Mouse (Mus musculus): ENCODE data around the gene Nadk2. TPM values are rescaled to one million over a fixed set of nuclear protein-coding genes. Genes with fewer than 3 reads are reported as not detected.

Nadk2 gene
- 97.8 and 101 TPM in 2 replicates for polyA plus RNA-seq (2015; fragmentation: Nextera tagmentation; extraction: Ambion mirVana)

- peak; percentile 91 for ATAC-seq (ENCODE audit: insufficient read depth)
- peaks cover 4% of the 10 kb centered on the region for H3K36me3 ChIP-seq (replicated peaks)
- no peaks in the 10 kb centered on the region for H3K9me3 ChIP-seq (replicated peaks)
- no peaks in the 10 kb centered on the region for H3K27me3 ChIP-seq
- H3K4me1 ChIP-seq (replicated peaks) = peaks cover 37% of the 10 kb centered on the region
- peak within 1 kb of the TSS; percentile 95 for H3K4me3 ChIP-seq (replicated peaks)
- H3K4me2 ChIP-seq = peak within 1 kb of the TSS; percentile 83
- H3K27ac ChIP-seq (replicated peaks) = peak within 1 kb of the TSS; percentile 97
- under 1% methylated on average over 51 of the region's 54 CpGs for WGBS (ENCODE audit: insufficient replicate concordance)
- H3K9ac ChIP-seq = peak within 1 kb of the TSS; percentile 99
Observed at GRCm38 (mm10) chr15:9070912-9071555, at the start of gene Nadk2. TSS of gene Nadk2 (plus strand) at chr15:9071260.

- no peak overlapping the region for H3K4me2 ChIP-seq
- no peak for ATAC-seq (ENCODE audit: insufficient read depth)
- no peaks in the 10 kb centered on the region for H3K9me3 ChIP-seq (replicated peaks)
- no peaks in the 10 kb centered on the region for H3K27me3 ChIP-seq
- H3K27ac ChIP-seq (replicated peaks) = no peak overlapping the region
- H3K4me1 ChIP-seq (replicated peaks) = no peaks in the 10 kb centered on the region
- no peak overlapping the region for H3K4me3 ChIP-seq (replicated peaks)
- H3K9ac ChIP-seq = no peak overlapping the region
- no peaks in the 10 kb centered on the region for H3K36me3 ChIP-seq (replicated peaks)
Observed at GRCm38 (mm10) chr15:9055704-9056103, 15.4 kb upstream of the Nadk2 start.

- H3K9me3 ChIP-seq (replicated peaks) = no peaks in the 10 kb centered on the region
- no peak overlapping the region for H3K4me3 ChIP-seq (replicated peaks)
- no peak overlapping the region for H3K27ac ChIP-seq (replicated peaks)
- H3K36me3 ChIP-seq (replicated peaks) = no peaks in the 10 kb centered on the region
- no peak for ATAC-seq (ENCODE audit: insufficient read depth)
- no peaks in the 10 kb centered on the region for H3K27me3 ChIP-seq
- H3K4me1 ChIP-seq (replicated peaks) = no peaks in the 10 kb centered on the region
- no peak overlapping the region for H3K9ac ChIP-seq
- no peak overlapping the region for H3K4me2 ChIP-seq
- WGBS (ENCODE audit: insufficient replicate concordance) = 57% methylated on average over 2 of the region's 2 CpGs
Observed at GRCm38 (mm10) chr15:9059856-9060255, 11.2 kb upstream of the Nadk2 start.

- ATAC-seq (ENCODE audit: insufficient read depth) = no peak
- Histone ChIP-seq H3K27me3 (no peaks in the 10 kb centered on the region), H3K9ac (no peak overlapping the region), H3K9me3 (replicated peaks) (no peaks in the 10 kb centered on the region), H3K27ac (replicated peaks) (no peak overlapping the region), H3K4me3 (replicated peaks) (no peak overlapping the region), H3K4me1 (replicated peaks) (no peaks in the 10 kb centered on the region), H3K36me3 (replicated peaks) (no peaks in the 10 kb centered on the region), H3K4me2 (no peak overlapping the region)
- WGBS (ENCODE audit: insufficient replicate concordance) = 71% methylated on average over 7 of the region's 7 CpGs
Observed at GRCm38 (mm10) chr15:9061150-9061882, 9.7 kb upstream of the Nadk2 start.

- H3K4me2 ChIP-seq = peak overlapping the region; percentile 77
- no peak overlapping the region for H3K4me3 ChIP-seq (replicated peaks)
- H3K27me3 ChIP-seq = no peaks in the 10 kb centered on the region
- peaks cover 22% of the 10 kb centered on the region for H3K4me1 ChIP-seq (replicated peaks)
- no peak for ATAC-seq (ENCODE audit: insufficient read depth)
- WGBS (ENCODE audit: insufficient replicate concordance) = 77% methylated on average over 4 of the region's 4 CpGs
- no peaks in the 10 kb centered on the region for H3K9me3 ChIP-seq (replicated peaks)
- no peaks in the 10 kb centered on the region for H3K36me3 ChIP-seq (replicated peaks)
- no peak overlapping the region for H3K9ac ChIP-seq
- peak overlapping the region; percentile 67 for H3K27ac ChIP-seq (replicated peaks)
Observed at GRCm38 (mm10) chr15:9068881-9069280, 2.2 kb upstream of the Nadk2 start.

GRCm38 (mm10) chr15:9070353-9070752, 707 bp upstream of the Nadk2 start:
- 5% methylated on average over 3 of the region's 3 CpGs for WGBS (ENCODE audit: insufficient replicate concordance)
- peak; percentile 21 for ATAC-seq (ENCODE audit: insufficient read depth)
- peaks cover 31% of the 10 kb centered on the region for H3K4me1 ChIP-seq (replicated peaks)
- H3K4me3 ChIP-seq (replicated peaks) = peak overlapping the region; percentile 95
- no peaks in the 10 kb centered on the region for H3K9me3 ChIP-seq (replicated peaks)
- peaks cover 4% of the 10 kb centered on the region for H3K36me3 ChIP-seq (replicated peaks)
- H3K9ac ChIP-seq = peak overlapping the region; percentile 77
- H3K27me3 ChIP-seq = no peaks in the 10 kb centered on the region
- peak overlapping the region; percentile 97 for H3K27ac ChIP-seq (replicated peaks)
- peak overlapping the region; percentile 77 for H3K4me2 ChIP-seq

- under 1% methylated on average over 66 of the region's 66 CpGs for WGBS (ENCODE audit: insufficient replicate concordance)
- Histone ChIP-seq H3K4me2 (peak overlapping the region; percentile 83), H3K9ac (peak overlapping the region; percentile 99), H3K27ac (replicated peaks) (peak overlapping the region; percentile 97), H3K27me3 (no peaks in the 10 kb centered on the region), H3K9me3 (replicated peaks) (no peaks in the 10 kb centered on the region), H3K36me3 (replicated peaks) (peaks cover 11% of the 10 kb centered on the region), H3K4me3 (replicated peaks) (peak overlapping the region; percentile 95), H3K4me1 (replicated peaks) (peaks cover 46% of the 10 kb centered on the region)
- no peak for ATAC-seq (ENCODE audit: insufficient read depth)
Observed at GRCm38 (mm10) chr15:9071556-9072544, 790 bp downstream of the Nadk2 start.

- H3K27ac ChIP-seq (replicated peaks) = peak overlapping the region; percentile 97
- peaks cover 11% of the 10 kb centered on the region for H3K36me3 ChIP-seq (replicated peaks)
- peak overlapping the region; percentile 95 for H3K4me3 ChIP-seq (replicated peaks)
- WGBS (ENCODE audit: insufficient replicate concordance) = 0% methylated on average over 5 of the region's 5 CpGs
- peaks cover 49% of the 10 kb centered on the region for H3K4me1 ChIP-seq (replicated peaks)
- no peak for ATAC-seq (ENCODE audit: insufficient read depth)
- H3K9ac ChIP-seq = peak overlapping the region; percentile 99
- H3K9me3 ChIP-seq (replicated peaks) = no peaks in the 10 kb centered on the region
- H3K27me3 ChIP-seq = no peaks in the 10 kb centered on the region
- H3K4me2 ChIP-seq = peak overlapping the region; percentile 83
Observed at GRCm38 (mm10) chr15:9072630-9073029, 1.6 kb downstream of the Nadk2 start.

- Histone ChIP-seq H3K36me3 (replicated peaks) (peaks cover 14% of the 10 kb centered on the region), H3K4me2 (peak overlapping the region; percentile 83), H3K4me1 (replicated peaks) (peaks cover 52% of the 10 kb centered on the region), H3K4me3 (replicated peaks) (peak overlapping the region; percentile 95), H3K27me3 (no peaks in the 10 kb centered on the region), H3K9me3 (replicated peaks) (no peaks in the 10 kb centered on the region), H3K9ac (peak overlapping the region; percentile 99), H3K27ac (replicated peaks) (peak overlapping the region; percentile 97)
- ATAC-seq (ENCODE audit: insufficient read depth) = no peak
- WGBS (ENCODE audit: insufficient replicate concordance) = 5% methylated on average over 12 of the region's 12 CpGs
Observed at GRCm38 (mm10) chr15:9073067-9073608, 2.1 kb downstream of the Nadk2 start.

- Histone ChIP-seq H3K27me3 (no peaks in the 10 kb centered on the region), H3K4me1 (replicated peaks) (peaks cover 56% of the 10 kb centered on the region), H3K9ac (peak overlapping the region; percentile 99), H3K4me3 (replicated peaks) (peak overlapping the region; percentile 95), H3K36me3 (replicated peaks) (peaks cover 14% of the 10 kb centered on the region), H3K9me3 (replicated peaks) (no peaks in the 10 kb centered on the region), H3K27ac (replicated peaks) (peak overlapping the region; percentile 97), H3K4me2 (peak overlapping the region; percentile 83)
- ATAC-seq (ENCODE audit: insufficient read depth) = no peak
- 28% methylated on average over 5 of the region's 5 CpGs for WGBS (ENCODE audit: insufficient replicate concordance)
Observed at GRCm38 (mm10) chr15:9073684-9074083, 2.6 kb downstream of the Nadk2 start.

All from liver, embryonic 15.5 days (tissue).